Mouse (Mus musculus): ENCODE data around the gene Gm3424. TPM values are rescaled to one million over a fixed set of nuclear protein-coding genes. Genes with fewer than 3 reads are reported as not detected.
"Not testable (repeated sequence)": the region's sequence is repeated elsewhere in the genome, so short reads cannot be mapped to it uniquely, and the experiment has no call there.

Gene Gm3424
- not detected in 2 replicates for polyA plus RNA-seq (2012; rRNA removed)

GRCm38 (mm10) chr14:5830229-5830628, at the start of gene Gm3424:
Gm3424 (minus strand) TSS chr14:5830329.
- not testable (repeated sequence) for DNase-seq (ENCODE audit: low read depth)

GRCm38 (mm10) chr14:5879791-5880190, 49.7 kb upstream of the Gm3424 start:
- peak; percentile 8 for DNase-seq (ENCODE audit: low read depth)

DNA sequence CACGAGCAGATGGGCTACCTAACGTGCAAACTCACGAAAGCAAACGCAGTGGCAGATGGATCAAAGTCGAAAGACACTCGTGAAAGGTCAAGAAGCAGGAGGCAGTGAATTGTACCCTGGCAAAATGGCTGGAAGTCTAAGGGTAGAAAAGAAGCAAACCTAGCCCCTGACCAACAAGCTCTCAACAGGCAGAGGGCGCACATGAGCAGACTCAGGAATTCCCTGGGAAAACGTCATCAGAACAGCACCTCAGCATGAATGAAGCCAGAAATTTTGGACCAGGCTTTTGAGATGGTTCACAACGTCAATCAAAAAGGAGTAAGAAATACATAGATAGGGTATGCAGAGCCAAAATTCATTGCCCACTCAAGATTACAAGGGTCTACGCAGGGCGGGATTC, 49.0 kb upstream of the Gm3424 start:
- peak; percentile 62; the same call in 1 of the 2 replicates for TF ChIP-seq CTCF (IDR thresholded peaks at IDR 0.05; ENCODE audit: borderline replicate concordance, extremely low read depth, insufficient read depth, insufficient read length)
- peak; percentile 82 for DNase-seq (ENCODE audit: low read depth)

DNA sequence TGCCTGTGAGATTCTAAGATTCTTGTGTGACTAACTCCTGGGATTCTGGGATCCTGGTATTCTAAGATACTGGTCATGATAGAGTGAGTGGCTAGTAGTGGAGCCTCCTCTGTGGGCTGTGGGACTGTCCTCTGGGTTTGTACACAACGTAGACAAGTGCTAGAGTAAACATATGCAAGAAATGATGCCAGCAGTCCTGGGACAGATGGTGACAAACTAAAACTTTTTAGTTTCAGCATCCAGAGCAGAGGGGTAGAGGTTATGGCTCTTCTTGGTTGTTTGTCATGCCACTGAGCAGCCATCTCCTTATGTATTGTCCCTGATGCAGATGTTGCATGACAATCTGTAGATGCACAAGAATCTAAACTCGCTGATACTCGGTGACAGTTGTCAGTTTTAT, 25.8 kb upstream of the Gm3424 start:
- not testable (repeated sequence) for DNase-seq (ENCODE audit: low read depth)

- DNase-seq (ENCODE audit: low read depth): not testable (repeated sequence)
Observed at GRCm38 (mm10) chr14:5812699-5813356, 17.3 kb downstream of the Gm3424 start.

DNA sequence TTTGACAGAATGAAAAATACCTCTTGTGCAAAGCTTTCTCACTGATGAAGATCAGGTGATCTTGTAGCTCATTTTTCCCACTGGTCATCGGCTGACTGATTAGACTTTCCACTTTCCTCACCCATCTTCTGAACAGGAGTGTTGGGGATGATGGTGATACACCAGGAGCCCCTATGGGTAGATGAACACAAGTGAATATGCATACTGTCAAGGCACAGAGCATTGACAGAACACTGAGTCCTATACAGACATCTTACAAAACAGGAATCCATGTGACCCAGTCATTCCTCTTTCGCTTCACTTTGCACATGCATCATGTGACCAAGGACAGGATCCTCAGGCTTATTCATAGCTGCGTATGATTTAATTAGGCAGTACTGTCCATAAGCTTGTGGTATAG, 22.2 kb downstream of the Gm3424 start, which contains the start of gene Gm3383:
Gene Gm3383 (minus strand): TSS at position 101 of the 400 bp plus-strand sequence.
- DNase-seq (ENCODE audit: low read depth): not testable (repeated sequence)

Other genes starting within 250 kb of the Gm3424 start
- gene Gm8265, start 197.3 kb downstream of the Gm3424 start, polyA plus RNA-seq (2012; rRNA removed): not detected in 2 replicates
- not detected in 2 replicates for gene Gm9603, start 142.9 kb downstream of the Gm3424 start, polyA plus RNA-seq (2012; rRNA removed)
- gene Gm3373, start 88.8 kb downstream of the Gm3424 start, polyA plus RNA-seq (2012; rRNA removed): 1.2 and 2.6 TPM in 2 replicates
- gene Gm3383, start 22.3 kb downstream of the Gm3424 start, polyA plus RNA-seq (2012; rRNA removed): 5.9 and 6.6 TPM in 2 replicates
- gene Gm8237, start 50.1 kb upstream of the Gm3424 start, polyA plus RNA-seq (2012; rRNA removed): 0.74 and 1.2 TPM in 2 replicates
- gene Gm3248, start 131.4 kb upstream of the Gm3424 start, polyA plus RNA-seq (2012; rRNA removed): 2.1 and 2.8 TPM in 2 replicates
- not detected in 2 replicates for gene Gm3453, start 148.8 kb upstream of the Gm3424 start, polyA plus RNA-seq (2012; rRNA removed)
- not detected in 2 replicates for gene Gm6337, start 227.9 kb upstream of the Gm3424 start, polyA plus RNA-seq (2012; rRNA removed)